Mouse (Mus musculus): Measurements from ENCODE around the gene D16Ertd472e. TPM values are rescaled to one million over a fixed set of nuclear protein-coding genes. Genes with fewer than 3 reads are reported as not detected.

D16Ertd472e gene
- polyA plus RNA-seq (2016; fragmentation: Nextera tagmentation; extraction: Ambion mirVana): 17.4 and 19.1 TPM in 2 replicates

DNA sequence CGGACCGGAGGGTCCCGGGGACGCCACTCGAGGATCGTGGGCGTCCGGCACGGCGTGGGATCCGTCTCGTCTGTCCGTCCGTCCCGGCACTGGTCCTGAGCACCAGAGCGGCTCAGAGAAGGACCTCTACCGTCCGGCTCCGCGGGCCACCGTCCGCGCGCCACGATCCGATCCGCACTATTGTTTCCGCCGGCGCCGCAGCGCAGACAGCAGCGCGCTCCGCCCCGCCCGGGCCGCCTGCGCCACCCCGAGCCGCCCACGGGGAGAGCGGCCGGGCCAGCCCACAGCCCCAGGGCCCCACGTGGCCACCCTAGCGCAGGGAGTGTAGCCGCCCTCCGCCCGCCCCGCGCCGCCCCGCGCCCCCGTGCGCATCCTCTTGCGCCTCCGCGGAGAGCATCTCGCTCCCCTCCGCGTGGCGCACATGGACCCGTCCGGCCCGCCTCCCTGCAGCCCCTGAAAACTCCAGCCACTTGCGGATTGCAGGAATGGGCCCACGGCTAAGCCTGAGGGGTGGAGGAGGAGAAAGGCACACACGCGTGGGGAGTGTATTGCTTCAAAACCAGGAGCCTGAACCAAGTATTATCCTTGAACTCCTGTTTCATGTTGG is at the start of gene D16Ertd472e:
Gene D16Ertd472e, minus strand, starts transcription at position 231 of the 607 bp plus-strand sequence.
- Histone ChIP-seq H3K9me3 (no peaks in the 10 kb centered on the region), H3K4me1 (peaks cover 30% of the 10 kb centered on the region), H3K9ac (replicated peaks) (peak within 1 kb of the TSS; percentile 73), H3K4me3 (peak within 1 kb of the TSS; percentile 63), H3K4me2 (replicated peaks) (peak within 1 kb of the TSS; percentile 61), H3K27me3 (no peaks in the 10 kb centered on the region), H3K27ac (replicated peaks) (peak within 1 kb of the TSS; percentile 79), H3K36me3 (peaks cover 6% of the 10 kb centered on the region; the same call in 1 of the 2 replicates)
- 2% methylated on average over 69 of the region's 70 CpGs for WGBS
- ATAC-seq (ENCODE audit: low FRiP score, low read depth): peak; percentile 97

DNA sequence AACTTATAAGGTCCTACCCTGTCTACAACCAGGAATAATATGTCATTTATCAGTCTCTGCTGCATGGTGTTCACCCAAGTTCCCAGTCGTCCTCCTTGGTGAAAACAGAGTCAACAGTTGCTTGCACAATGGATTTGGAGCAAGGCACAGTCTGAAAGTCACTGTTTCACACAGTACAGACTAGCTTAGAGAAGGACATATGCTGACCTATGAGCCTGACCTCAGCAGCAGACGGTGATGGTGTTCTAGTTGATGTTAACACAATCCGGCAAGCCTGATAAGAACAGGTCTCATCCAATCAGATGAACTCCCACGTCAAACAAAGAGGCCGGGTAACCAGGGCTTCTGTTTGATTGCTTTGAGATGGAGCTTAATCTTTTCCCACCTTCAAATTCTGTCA is 46.2 kb upstream of the D16Ertd472e start:
- Histone ChIP-seq H3K9ac (replicated peaks) (no peak overlapping the region), H3K4me3 (no peak overlapping the region), H3K36me3 (no peaks in the 10 kb centered on the region), H3K27me3 (no peaks in the 10 kb centered on the region), H3K27ac (replicated peaks) (no peak overlapping the region), H3K4me2 (replicated peaks) (no peak overlapping the region), H3K4me1 (no peaks in the 10 kb centered on the region), H3K9me3 (no peaks in the 10 kb centered on the region)
- WGBS: 57% methylated on average over 5 of the region's 5 CpGs
- ATAC-seq (ENCODE audit: low FRiP score, low read depth): no peak

DNA sequence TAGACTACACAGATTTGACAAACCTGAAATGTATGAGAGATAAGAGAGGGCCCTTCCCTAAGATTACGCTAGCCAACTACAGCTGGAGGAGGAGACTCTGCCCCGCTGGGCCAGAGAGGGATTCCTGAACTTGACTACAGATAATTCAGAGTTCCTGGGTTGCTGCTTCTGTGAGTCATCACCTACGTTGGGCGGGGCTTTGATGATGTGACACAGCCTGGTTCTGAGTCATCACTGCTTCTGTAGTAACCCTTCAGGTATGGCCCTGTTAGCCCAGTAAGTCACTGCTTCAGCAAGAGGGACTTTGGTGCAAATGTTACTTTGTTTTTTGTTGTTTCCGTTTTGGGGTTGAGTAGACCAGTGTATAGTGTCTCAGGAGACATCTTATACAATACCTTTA is 42.9 kb upstream of the D16Ertd472e start:
- ATAC-seq (ENCODE audit: low FRiP score, low read depth): no peak
- no peak overlapping the region for H3K4me3 ChIP-seq
- H3K27me3 ChIP-seq: no peaks in the 10 kb centered on the region
- H3K4me1 ChIP-seq: no peaks in the 10 kb centered on the region
- 89% methylated on average over 5 of the region's 5 CpGs for WGBS
- no peaks in the 10 kb centered on the region for H3K9me3 ChIP-seq
- no peak overlapping the region for H3K27ac ChIP-seq (replicated peaks)
- no peaks in the 10 kb centered on the region for H3K36me3 ChIP-seq
- H3K9ac ChIP-seq (replicated peaks): no peak overlapping the region
- no peak overlapping the region for H3K4me2 ChIP-seq (replicated peaks)

DNA sequence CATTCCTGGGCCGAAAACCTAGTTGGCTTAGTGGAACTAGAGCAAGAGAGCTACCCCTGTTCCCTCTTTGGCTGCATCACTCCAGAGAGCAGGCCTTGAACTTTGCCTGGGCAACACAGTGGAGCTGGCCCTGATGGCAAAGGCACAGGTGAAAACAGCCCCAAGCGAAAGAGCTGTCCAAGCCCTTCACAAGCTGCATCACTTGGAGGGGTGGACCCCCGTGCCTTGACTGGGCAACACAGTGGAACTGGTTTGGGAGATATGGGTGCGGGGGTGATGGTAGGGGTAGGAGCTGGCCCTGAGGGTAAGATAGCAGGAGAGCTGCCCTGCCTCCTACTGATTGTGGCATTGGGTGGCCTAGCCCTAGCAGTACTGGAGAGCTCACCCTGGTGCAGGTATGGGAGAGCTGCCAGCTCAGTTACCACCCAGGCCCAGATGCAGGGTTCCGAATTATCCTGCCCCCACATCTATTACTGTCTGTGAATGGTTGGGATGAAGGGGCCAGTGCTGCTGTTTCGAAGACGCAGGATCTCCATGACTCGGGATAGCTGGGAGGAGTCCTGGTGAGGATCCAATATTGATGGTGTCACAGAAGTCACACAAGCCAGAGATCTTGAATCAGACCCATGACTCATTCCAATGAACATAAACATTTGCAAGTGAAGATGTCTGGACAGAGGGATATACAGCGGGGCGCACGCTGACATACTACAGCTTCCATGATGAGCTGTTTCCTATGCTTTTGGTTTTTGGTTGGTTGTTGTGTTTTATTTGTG is 41.4 kb upstream of the D16Ertd472e start:
- Histone ChIP-seq H3K27me3 (no peaks in the 10 kb centered on the region), H3K27ac (replicated peaks) (no peak overlapping the region), H3K9me3 (no peaks in the 10 kb centered on the region), H3K4me1 (no peaks in the 10 kb centered on the region), H3K4me3 (no peak overlapping the region), H3K36me3 (no peaks in the 10 kb centered on the region), H3K9ac (replicated peaks) (no peak overlapping the region), H3K4me2 (replicated peaks) (no peak overlapping the region)
- ATAC-seq (ENCODE audit: low FRiP score, low read depth): no peak
- 94% methylated on average over 11 of the region's 11 CpGs for WGBS

DNA sequence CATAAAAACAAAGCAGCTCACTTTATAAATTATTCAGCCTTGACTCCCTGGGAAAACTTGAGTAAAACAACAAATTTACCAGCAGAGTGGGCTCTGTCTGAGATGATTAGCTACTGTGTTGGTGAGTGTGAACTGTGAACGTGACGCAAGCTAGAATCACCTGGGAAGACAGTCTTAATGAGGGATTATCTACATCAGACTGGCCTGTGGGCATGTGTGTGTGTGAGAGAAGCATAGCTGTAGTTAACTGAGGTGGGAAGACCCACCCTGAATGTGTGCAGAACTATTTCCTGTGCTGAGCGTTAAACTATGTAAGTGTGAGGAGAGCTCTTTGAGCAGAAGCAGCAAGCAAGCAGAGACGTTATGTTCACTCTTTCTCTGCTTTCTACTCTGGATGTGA is 29.7 kb upstream of the D16Ertd472e start:
- H3K27ac ChIP-seq (replicated peaks): no peak overlapping the region
- no peak overlapping the region for H3K4me2 ChIP-seq (replicated peaks)
- H3K4me3 ChIP-seq: no peak overlapping the region
- H3K9ac ChIP-seq (replicated peaks): no peak overlapping the region
- no peaks in the 10 kb centered on the region for H3K4me1 ChIP-seq
- WGBS: 82% methylated on average over 4 of the region's 4 CpGs
- peaks cover 5% of the 10 kb centered on the region; the same call in 1 of the 2 replicates for H3K9me3 ChIP-seq
- no peak for ATAC-seq (ENCODE audit: low FRiP score, low read depth)
- no peaks in the 10 kb centered on the region for H3K27me3 ChIP-seq
- H3K36me3 ChIP-seq: no peaks in the 10 kb centered on the region

DNA sequence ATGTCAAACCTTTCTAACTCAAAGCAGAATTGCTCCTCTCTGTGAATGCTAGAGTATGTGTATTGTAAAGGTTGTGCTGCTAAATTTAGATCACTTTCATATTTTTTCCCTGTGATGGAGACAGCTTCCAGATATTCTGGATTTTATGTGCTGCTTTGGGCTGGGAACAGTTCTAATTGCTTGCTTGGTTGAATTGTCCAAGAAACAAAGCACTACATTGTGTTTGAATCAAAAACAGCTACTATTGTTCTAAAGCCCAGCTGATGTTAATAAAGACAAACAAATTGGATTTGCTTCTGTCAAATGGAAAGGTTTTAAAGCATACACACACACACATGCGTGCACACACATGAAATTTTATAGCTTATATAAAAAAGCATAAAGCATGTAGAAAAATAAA is 22.4 kb upstream of the D16Ertd472e start:
- Histone ChIP-seq H3K27ac (replicated peaks) (no peak overlapping the region), H3K4me2 (replicated peaks) (no peak overlapping the region), H3K4me3 (no peak overlapping the region), H3K9ac (replicated peaks) (no peak overlapping the region), H3K4me1 (no peaks in the 10 kb centered on the region), H3K9me3 (peaks cover 5% of the 10 kb centered on the region; the same call in 1 of the 2 replicates), H3K27me3 (no peaks in the 10 kb centered on the region), H3K36me3 (no peaks in the 10 kb centered on the region)
- 89% methylated on average over 1 of the region's 1 CpGs for WGBS
- ATAC-seq (ENCODE audit: low FRiP score, low read depth): no peak

DNA sequence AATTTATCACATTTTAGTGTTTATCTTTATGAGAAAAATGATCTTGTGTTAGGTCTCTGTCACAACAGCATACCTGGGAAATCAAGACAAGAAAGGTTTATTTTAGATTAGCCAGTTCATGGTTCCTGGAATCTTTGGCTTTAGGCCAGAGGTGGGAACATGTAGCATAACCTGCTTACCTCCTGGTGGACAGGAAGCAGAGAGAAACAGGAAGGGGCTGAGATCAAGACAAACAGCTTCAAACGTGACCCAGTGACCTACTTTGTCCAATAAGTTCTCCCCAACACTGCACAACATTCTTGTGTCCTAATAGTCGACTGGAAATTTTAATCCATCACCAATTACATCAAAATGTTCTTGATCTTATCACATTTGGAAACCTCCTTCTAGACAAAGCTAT is 19.9 kb upstream of the D16Ertd472e start:
- H3K4me2 ChIP-seq (replicated peaks): no peak overlapping the region
- no peaks in the 10 kb centered on the region for H3K9me3 ChIP-seq
- no peaks in the 10 kb centered on the region for H3K27me3 ChIP-seq
- H3K4me1 ChIP-seq: no peaks in the 10 kb centered on the region
- ATAC-seq (ENCODE audit: low FRiP score, low read depth): no peak
- no peak overlapping the region for H3K4me3 ChIP-seq
- no peak overlapping the region for H3K9ac ChIP-seq (replicated peaks)
- 63% methylated on average over 2 of the region's 2 CpGs for WGBS
- no peaks in the 10 kb centered on the region for H3K36me3 ChIP-seq
- no peak overlapping the region for H3K27ac ChIP-seq (replicated peaks)

DNA sequence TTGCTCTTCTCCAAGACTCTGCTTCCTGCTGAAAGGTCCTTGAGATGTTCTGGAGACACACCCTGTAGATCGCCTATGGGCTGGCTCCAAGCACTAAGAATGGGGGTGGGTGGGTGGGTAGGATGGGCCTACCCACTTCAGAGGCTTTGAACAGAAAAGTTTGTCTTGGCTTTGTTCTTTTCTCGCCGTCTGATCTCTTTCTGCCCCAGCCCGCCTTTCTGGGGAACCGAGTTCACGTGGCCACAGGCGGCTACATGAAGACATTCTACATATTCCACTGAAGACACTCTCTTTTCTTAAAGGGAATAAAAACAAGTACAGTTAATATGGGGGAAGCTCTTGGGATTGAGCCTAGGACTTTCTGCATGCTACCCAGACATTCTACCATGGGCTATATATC is 19.3 kb upstream of the D16Ertd472e start:
- H3K9me3 ChIP-seq: no peaks in the 10 kb centered on the region
- 95% methylated on average over 7 of the region's 7 CpGs for WGBS
- no peaks in the 10 kb centered on the region for H3K36me3 ChIP-seq
- H3K9ac ChIP-seq (replicated peaks): no peak overlapping the region
- H3K4me1 ChIP-seq: no peaks in the 10 kb centered on the region
- no peak overlapping the region for H3K27ac ChIP-seq (replicated peaks)
- ATAC-seq (ENCODE audit: low FRiP score, low read depth): no peak
- no peak overlapping the region for H3K4me2 ChIP-seq (replicated peaks)
- no peaks in the 10 kb centered on the region for H3K27me3 ChIP-seq
- H3K4me3 ChIP-seq: no peak overlapping the region

DNA sequence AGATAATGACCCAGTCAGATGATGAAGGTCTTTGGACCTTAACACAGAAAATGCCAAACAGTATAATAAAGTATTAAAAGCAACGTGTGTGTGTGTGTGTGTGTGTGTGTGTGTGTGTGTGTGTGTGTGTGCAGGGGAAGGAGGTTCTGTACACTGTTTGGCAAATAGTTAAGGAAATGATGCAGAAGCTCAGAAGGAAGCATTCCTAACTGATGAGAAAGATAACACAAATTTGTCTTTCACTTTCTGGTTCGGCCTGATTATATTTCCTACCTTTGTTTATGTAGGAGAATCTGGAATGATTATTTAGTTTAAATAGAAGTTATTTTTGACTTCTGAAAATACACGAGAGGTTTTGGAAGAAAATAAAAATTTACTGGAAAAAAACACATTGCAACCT is 17.6 kb upstream of the D16Ertd472e start:
- Histone ChIP-seq H3K9ac (replicated peaks) (no peak overlapping the region), H3K36me3 (no peaks in the 10 kb centered on the region), H3K4me3 (no peak overlapping the region), H3K27me3 (no peaks in the 10 kb centered on the region), H3K27ac (replicated peaks) (no peak overlapping the region), H3K9me3 (no peaks in the 10 kb centered on the region), H3K4me1 (no peaks in the 10 kb centered on the region), H3K4me2 (replicated peaks) (no peak overlapping the region)
- ATAC-seq (ENCODE audit: low FRiP score, low read depth): no peak
- 84% methylated on average over 3 of the region's 3 CpGs for WGBS

DNA sequence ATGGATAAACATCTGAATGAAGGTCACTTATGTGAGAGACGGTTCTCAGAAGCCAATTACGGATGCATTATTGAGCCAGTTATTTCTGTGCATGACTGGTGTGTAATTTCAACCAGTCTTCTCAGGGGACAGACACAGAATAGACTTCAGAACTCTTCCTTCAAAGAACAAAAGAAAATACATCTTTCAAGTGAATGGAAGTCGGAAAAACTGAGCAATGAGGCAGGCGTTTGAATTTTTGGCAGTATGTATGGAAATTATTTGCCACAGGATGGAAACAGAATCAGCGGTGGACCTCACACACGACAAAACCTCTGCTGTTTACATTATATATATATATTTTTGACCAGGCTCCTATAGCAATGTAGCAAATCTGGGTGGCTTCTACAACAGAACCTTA is 14.6 kb upstream of the D16Ertd472e start:
- Histone ChIP-seq H3K27ac (replicated peaks) (no peak overlapping the region), H3K4me1 (no peaks in the 10 kb centered on the region), H3K4me3 (no peak overlapping the region), H3K9me3 (no peaks in the 10 kb centered on the region), H3K36me3 (no peaks in the 10 kb centered on the region), H3K27me3 (no peaks in the 10 kb centered on the region), H3K4me2 (replicated peaks) (no peak overlapping the region), H3K9ac (replicated peaks) (no peak overlapping the region)
- ATAC-seq (ENCODE audit: low FRiP score, low read depth): no peak
- 85% methylated on average over 6 of the region's 6 CpGs for WGBS

DNA sequence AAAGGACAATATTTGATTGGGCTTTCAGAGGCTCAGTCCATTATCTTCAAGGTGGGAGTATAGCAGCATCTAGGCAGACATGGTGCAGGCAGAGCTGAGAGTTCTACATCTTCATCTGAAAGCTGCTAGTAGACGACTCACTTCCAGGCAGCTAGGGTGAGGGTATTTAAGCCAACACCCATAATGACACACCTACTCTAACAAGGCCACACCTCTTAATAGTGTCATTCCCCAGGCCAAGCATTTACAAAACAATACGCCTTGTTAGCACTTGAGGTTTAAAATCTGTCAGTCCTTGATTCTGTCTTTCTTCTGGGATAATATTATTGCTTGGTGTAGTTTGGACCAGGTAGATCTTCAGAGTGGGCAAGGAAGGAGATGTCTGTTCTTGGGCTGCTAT is 12.3 kb upstream of the D16Ertd472e start:
- no peak overlapping the region for H3K9ac ChIP-seq (replicated peaks)
- H3K4me1 ChIP-seq: no peaks in the 10 kb centered on the region
- no peak for ATAC-seq (ENCODE audit: low FRiP score, low read depth)
- no peak overlapping the region for H3K4me2 ChIP-seq (replicated peaks)
- H3K4me3 ChIP-seq: no peak overlapping the region
- no peak overlapping the region for H3K27ac ChIP-seq (replicated peaks)
- H3K9me3 ChIP-seq: no peaks in the 10 kb centered on the region
- no peaks in the 10 kb centered on the region for H3K27me3 ChIP-seq
- H3K36me3 ChIP-seq: no peaks in the 10 kb centered on the region
- WGBS: 87% methylated on average over 2 of the region's 2 CpGs

DNA sequence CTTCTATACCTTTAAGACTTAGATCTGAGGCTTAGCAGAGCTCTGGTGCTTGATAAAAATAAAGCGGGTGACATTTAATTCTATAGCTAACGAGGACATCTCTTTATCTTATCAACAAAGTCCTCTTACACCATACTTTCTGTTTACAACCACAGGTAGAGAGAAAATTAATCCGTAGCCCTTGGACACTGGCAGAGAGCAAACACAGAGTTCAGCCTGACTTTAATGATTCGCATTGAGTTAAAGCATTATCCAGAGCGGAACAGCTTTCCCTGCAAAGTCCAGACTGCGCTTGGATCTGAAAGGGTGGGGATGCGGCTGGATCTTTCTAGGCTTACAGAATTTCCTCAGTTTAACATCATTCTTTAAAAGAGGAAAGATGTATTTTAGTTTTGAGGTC is 10.1 kb upstream of the D16Ertd472e start:
- Histone ChIP-seq H3K4me3 (no peak overlapping the region), H3K27me3 (no peaks in the 10 kb centered on the region), H3K4me2 (replicated peaks) (no peak overlapping the region), H3K9me3 (no peaks in the 10 kb centered on the region), H3K27ac (replicated peaks) (no peak overlapping the region), H3K36me3 (no peaks in the 10 kb centered on the region), H3K9ac (replicated peaks) (no peak overlapping the region), H3K4me1 (no peaks in the 10 kb centered on the region)
- no peak for ATAC-seq (ENCODE audit: low FRiP score, low read depth)
- 81% methylated on average over 7 of the region's 7 CpGs for WGBS
